Mouse (Mus musculus): ENCODE results near the gene Olfr1270.

- TF ChIP-seq GATA1 (IDR thresholded peaks at IDR 0.05; ENCODE audit: borderline replicate concordance, low read length), result no peak
- no peak for TF ChIP-seq CTCF (IDR thresholded peaks at IDR 0.05; ENCODE audit: low read depth, low read length)
- no peak for TF ChIP-seq GATA2 (IDR thresholded peaks at IDR 0.05; ENCODE audit: borderline replicate concordance, low read depth, low read length)
Measured at GRCm38 (mm10) chr2:90153916-90154315, 1.0 kb upstream of the Olfr1270 start.

Data from G1E (cell line).